ENCODE assay signal across 9 mouse cellular contexts in the genomic region with DNA sequence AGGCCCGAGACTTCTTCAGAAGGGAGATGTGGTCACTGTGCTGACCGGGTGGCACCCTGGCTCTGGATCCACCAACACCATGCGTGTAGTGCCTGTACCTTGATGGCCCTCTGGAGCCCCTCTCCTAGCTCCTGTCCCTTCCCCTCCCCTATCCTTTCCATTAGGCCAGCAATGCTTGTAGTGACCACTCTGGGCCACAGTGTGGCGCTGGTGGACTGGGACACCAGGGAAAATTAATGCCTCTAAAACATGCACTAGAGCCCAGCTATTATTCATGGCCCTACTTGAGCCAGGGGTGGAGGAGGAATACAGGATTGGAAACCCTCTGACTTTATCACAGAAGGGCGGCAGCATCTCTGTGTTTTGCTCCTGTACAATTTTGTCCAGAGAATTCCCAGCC. TPM values are rescaled to one million over a fixed set of nuclear protein-coding genes. Genes with fewer than 3 reads are reported as not detected.
DNase-seq lines count a peak whose midpoint lies in the region; ATAC-seq lines count a peak whose summit lies in the region.
"Had no signal": no experiment of that assay in that cellular context is flagged by ENCODE, and none has a peak within 500 bp of the region (broad histone marks: within the 10 kb centered on the region; RNA-seq: fewer than 3 reads in every experiment).

No protein-coding gene starts in this region.

- no peak for ATAC-seq in liver, embryonic 13.5 days (ENCODE audit: low read depth)
- ATAC-seq in erythroblast, adult 5-6 weeks (replicated peaks; ENCODE audit: low FRiP score, poor library complexity, severe bottlenecking), result no peak

- H3K4me2 ChIP-seq in liver, embryonic 13.5 days, result no peak overlapping the region

- no peaks in the 10 kb centered on the region for H3K4me1 ChIP-seq in liver, embryonic 13.5 days (replicated peaks)

- DNase-seq in urinary bladder, adult 18-20 months (ENCODE audit: low spot score in 2 of 2), result peak; percentile 11 to 18
- no peak for DNase-seq in urinary bladder, adult 2 months (ENCODE audit: low spot score)
- DNase-seq in adrenal gland, postnatal 14 days, result peak; percentile 85
- DNase-seq in embryo, embryonic 9.5 days (ENCODE audit: extremely low spot score), result peak; percentile 68
- peak; percentile 22 to 64 for DNase-seq in kidney, adult 8-10 months
- peak; percentile 24 for DNase-seq in liver, embryonic 13.5 days
- DNase-seq in right cerebral cortex, postnatal 10 days (ENCODE audit: low spot score in 2 of 2), result peak; percentile 69 to 82

- H3K4me3 ChIP-seq in liver, embryonic 13.5 days (replicated peaks), result no peak overlapping the region

- WGBS in liver, embryonic 13.5 days (ENCODE audit: insufficient replicate concordance), result 34% methylated on average over 5 of the region's 5 CpGs

- H3K9me3 ChIP-seq in liver, embryonic 13.5 days (replicated peaks), result no peaks in the 10 kb centered on the region

- no peaks in the 10 kb centered on the region for H3K36me3 ChIP-seq in liver, embryonic 13.5 days

- H3K27ac ChIP-seq in liver, embryonic 13.5 days, result no peak overlapping the region

- H3K9ac ChIP-seq in liver, embryonic 13.5 days, result no peak overlapping the region

- no peaks in the 10 kb centered on the region for H3K27me3 ChIP-seq in liver, embryonic 13.5 days

RNA-seq across cellular contexts. Expression of a gene that starts 10.9 kb away (rescaled TPM):
- 6.7 and 6.9 TPM in 2 replicates for polyA plus RNA-seq in urinary bladder, adult 2 months (2012; rRNA removed)
- 2.7 and 5.0 TPM in 2 replicates for total RNA-seq in adrenal gland, postnatal 14 days (2021)
- 1.1 and 1.6 TPM in 2 replicates for polyA plus RNA-seq in liver, embryonic 13.5 days (2015; fragmentation: Nextera tagmentation; extraction: Ambion mirVana)
- not detected in 2 replicates for total RNA-seq in erythroblast, adult 5-6 weeks (2015; ENCODE audit: low replicate concordance)
- total RNA-seq in erythroblast, adult 5-6 weeks (2017; ENCODE audit: low replicate concordance), result 0.09 and 0.14 TPM in 2 replicates

RNA-seq across cellular contexts. Expression of a gene that starts 18.8 kb away (rescaled TPM):
- not detected in 2 replicates for polyA plus RNA-seq in urinary bladder, adult 2 months (2012; rRNA removed)
- not detected in 2 replicates for total RNA-seq in adrenal gland, postnatal 14 days (2021)
- not detected in 2 replicates for polyA plus RNA-seq in liver, embryonic 13.5 days (2015; fragmentation: Nextera tagmentation; extraction: Ambion mirVana)
- total RNA-seq in erythroblast, adult 5-6 weeks (2015; ENCODE audit: low replicate concordance), result not detected in 2 replicates
- not detected in 2 replicates for total RNA-seq in erythroblast, adult 5-6 weeks (2017; ENCODE audit: low replicate concordance)
- polyA plus RNA-seq: heart, embryonic 16.5 days had no signal

RNA-seq across cellular contexts. Expression of a gene that starts 36.9 kb away (rescaled TPM):
- 1.3 and 1.8 TPM in 2 replicates for polyA plus RNA-seq in urinary bladder, adult 2 months (2012; rRNA removed)
- 12.0 and 12.2 TPM in 2 replicates for total RNA-seq in adrenal gland, postnatal 14 days (2021)
- polyA plus RNA-seq in liver, embryonic 13.5 days (2015; fragmentation: Nextera tagmentation; extraction: Ambion mirVana), result 1.0 and 1.4 TPM in 2 replicates
- not detected in 2 replicates for total RNA-seq in erythroblast, adult 5-6 weeks (2015; ENCODE audit: low replicate concordance)
- total RNA-seq in erythroblast, adult 5-6 weeks (2017; ENCODE audit: low replicate concordance), result not detected in 2 replicates

Comparison
In these comparisons a context has a peak if more than half of its experiments do, and no peak if none do; other contexts are left out.
1. RNA of a gene that starts 36.9 kb away (total RNA-seq): 12.0 to 12.2 TPM in adrenal gland, postnatal 14 days; not detected in erythroblast, adult 5-6 weeks; every median in the first group is over 10 times any median in the second.